Mouse (Mus musculus) embryonic facial prominence, embryonic 13.5 days (tissue): Measurements from ENCODE around the gene Best2. TPM values are rescaled to one million over a fixed set of nuclear protein-coding genes. Genes with fewer than 3 reads are reported as not detected.

ENCODE experiments used
- ATAC-seq: fragments of 200-750 bp; cut with Nextera tagmentation; 2 replicates; pipeline ENCODE4 v1.8.0; 2017; ENCODE audit warnings: low read depth; ENCODE audit not compliant: insufficient number of reproducible peaks, insufficient read depth, low FRiP score, low TSS enrichment
- H3K27ac ChIP-seq: fragments of 300-500 bp; sonication (generic); 2 replicates; pipeline ENCODE4 v1.5.1; 2015; ENCODE audit warnings: moderate library complexity, mild to moderate bottlenecking, inconsistent platforms
- H3K27me3 ChIP-seq: fragments of 300-500 bp; sonication (generic); 2 replicates; pipeline ENCODE4 v1.6.1; 2015; ENCODE audit warnings: mild to moderate bottlenecking, inconsistent platforms
- H3K36me3 ChIP-seq: fragments of 300-500 bp; sonication (generic); 2 replicates; pipeline ENCODE4 v1.6.1; 2015; ENCODE audit warnings: mild to moderate bottlenecking, inconsistent platforms
- H3K4me1 ChIP-seq: fragments of 300-500 bp; sonication (generic); 2 replicates; pipeline ENCODE4 v1.6.1; 2015; ENCODE audit warnings: inconsistent platforms
- H3K4me2 ChIP-seq: fragments of 300-500 bp; sonication (generic); 2 replicates; pipeline ENCODE4 v1.6.1; 2015; ENCODE audit warnings: moderate library complexity, mild to moderate bottlenecking, inconsistent platforms
- H3K4me3 ChIP-seq: fragments of 300-500 bp; sonication (generic); 2 replicates; pipeline ENCODE4 v1.5.1; 2015; ENCODE audit warnings: mild to moderate bottlenecking, inconsistent platforms
- H3K9ac ChIP-seq: fragments of 300-500 bp; sonication (generic); 2 replicates; pipeline ENCODE4 v1.6.1; 2015; ENCODE audit warnings: mild to moderate bottlenecking, inconsistent platforms
- H3K9me3 ChIP-seq: fragments of 300-500 bp; sonication (generic); 2 replicates; pipeline ENCODE4 v1.6.1; 2016; ENCODE audit warnings: inconsistent platforms
- WGBS: fragments of 180-500 bp; shearing (Covaris S2); methylation state at CpG from one replicate; pipeline ENCODE4 v1.1.7; 2015; ENCODE audit warnings: mixed read lengths; 5-methylcytosine and 5-hydroxymethylcytosine counted together
- polyA plus RNA-seq: library from polyadenylated mRNA; unstranded; fragments of >200 nt; fragmentation: Nextera tagmentation; extraction: Ambion mirVana; gene quantifications from 2 replicates; pipeline ENCODE4 v1.2.1, GENCODE M21; 2015

Gene Best2
- polyA plus RNA-seq, 1 experiment from 2014 or later = 0.14 TPM

DNA sequence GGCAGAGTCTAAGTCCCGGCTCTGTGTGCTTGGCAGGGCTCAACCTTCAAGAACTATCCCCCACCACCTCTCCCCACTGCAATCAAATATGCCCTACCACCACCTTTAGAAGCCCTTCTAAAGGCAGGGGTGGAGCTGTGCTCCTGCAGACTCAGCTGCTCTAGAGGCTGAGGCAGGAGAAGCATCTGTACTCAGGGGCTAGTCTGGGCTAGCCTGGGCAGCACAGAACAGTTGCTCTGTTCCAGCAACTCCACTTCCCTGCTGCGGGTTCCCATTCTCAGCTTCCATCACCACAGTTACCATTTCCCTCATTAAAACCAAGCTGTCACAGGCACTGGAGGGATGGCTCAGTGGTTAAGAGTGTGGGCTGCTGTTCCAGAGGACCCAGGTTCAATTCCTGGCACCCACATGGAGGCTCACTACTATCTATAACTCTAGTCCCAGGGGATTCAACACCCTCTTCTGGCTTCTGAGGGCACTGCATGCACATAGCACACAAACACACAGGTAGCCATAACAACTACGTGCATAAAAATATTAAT, 7.3 kb upstream of the Best2 start:
- Histone ChIP-seq H3K9ac (no peak overlapping the region), H3K27me3 (no peaks in the 10 kb centered on the region), H3K4me3 (no peak overlapping the region), H3K36me3 (peaks cover 73% of the 10 kb centered on the region), H3K9me3 (no peaks in the 10 kb centered on the region), H3K27ac (no peak overlapping the region), H3K4me1 (peaks cover 22% of the 10 kb centered on the region), H3K4me2 (no peak overlapping the region)
- 93% methylated on average over 3 of the region's 3 CpGs for WGBS
- no peak for ATAC-seq

- H3K36me3 ChIP-seq = peaks cover 54% of the 10 kb centered on the region
- 37% methylated on average over 5 of the region's 5 CpGs for WGBS
- H3K9me3 ChIP-seq = no peaks in the 10 kb centered on the region
- ATAC-seq = 0 out of 2 replicates have a peak, but pooled peaks have one; percentile 21
- no peak overlapping the region for H3K4me2 ChIP-seq
- no peak overlapping the region for H3K9ac ChIP-seq
- H3K4me3 ChIP-seq = no peak overlapping the region
- H3K4me1 ChIP-seq = peaks cover 5% of the 10 kb centered on the region; the same call in 1 of the 2 replicates
- H3K27ac ChIP-seq = 0 out of 2 replicates have a peak overlapping the region, but pooled peaks have one; percentile 22
- H3K27me3 ChIP-seq = peaks cover 27% of the 10 kb centered on the region
These were observed 2.9 kb upstream of the Best2 start for GRCm38 (mm10) chr8:85017209-85017608.

- Histone ChIP-seq H3K4me3 (no peak overlapping the region), H3K4me1 (peaks cover 5% of the 10 kb centered on the region; the same call in 1 of the 2 replicates), H3K27ac (0 out of 2 replicates have a peak overlapping the region, but pooled peaks have one; percentile 1), H3K27me3 (peaks cover 32% of the 10 kb centered on the region), H3K9me3 (no peaks in the 10 kb centered on the region), H3K4me2 (no peak overlapping the region), H3K36me3 (peaks cover 49% of the 10 kb centered on the region), H3K9ac (no peak overlapping the region)
- ATAC-seq = no peak
- WGBS = 61% methylated on average over 10 of the region's 10 CpGs
These were observed 2.4 kb upstream of the Best2 start for GRCm38 (mm10) chr8:85016724-85017123.

DNA sequence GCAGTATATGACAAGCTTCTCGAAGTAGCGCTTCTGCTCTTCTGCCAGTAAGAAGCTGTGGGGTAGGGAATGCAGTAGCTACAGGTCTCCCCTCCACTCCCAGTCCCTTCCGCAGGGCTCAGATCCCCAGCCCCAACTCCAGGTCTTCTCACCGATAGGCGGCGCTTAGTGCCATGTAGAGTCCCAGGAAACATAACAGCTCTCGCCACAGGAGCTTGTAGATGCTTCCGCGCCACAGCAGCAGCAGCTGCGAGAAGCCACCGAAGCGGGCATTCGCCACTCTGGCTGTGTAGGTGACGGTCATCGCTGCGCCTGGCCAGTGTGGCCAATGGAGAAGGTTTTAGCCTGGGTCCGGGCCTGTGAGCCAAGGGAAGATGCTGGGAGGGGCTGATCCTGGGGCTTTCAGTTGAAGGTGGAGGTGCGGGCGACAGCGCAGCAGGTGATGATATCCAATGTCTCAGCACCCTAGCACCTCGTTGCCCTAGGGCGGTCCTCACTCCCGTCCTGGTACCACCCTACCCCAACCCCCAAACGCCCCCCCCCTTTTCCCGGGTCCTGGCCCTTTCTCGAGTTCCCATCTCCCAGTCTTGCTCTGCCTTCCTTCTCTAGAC, 996 bp downstream of the Best2 start:
- Histone ChIP-seq H3K27ac (no peak overlapping the region), H3K4me3 (peak overlapping the region; percentile 36), H3K9ac (peak overlapping the region; percentile 57; the same call in 1 of the 2 replicates), H3K27me3 (peaks cover 58% of the 10 kb centered on the region), H3K4me1 (peaks cover 5% of the 10 kb centered on the region; the same call in 1 of the 2 replicates), H3K4me2 (peak overlapping the region; percentile 70), H3K36me3 (peaks cover 16% of the 10 kb centered on the region), H3K9me3 (no peaks in the 10 kb centered on the region)
- WGBS = 7% methylated on average over 26 of the region's 26 CpGs
- no peak for ATAC-seq

DNA sequence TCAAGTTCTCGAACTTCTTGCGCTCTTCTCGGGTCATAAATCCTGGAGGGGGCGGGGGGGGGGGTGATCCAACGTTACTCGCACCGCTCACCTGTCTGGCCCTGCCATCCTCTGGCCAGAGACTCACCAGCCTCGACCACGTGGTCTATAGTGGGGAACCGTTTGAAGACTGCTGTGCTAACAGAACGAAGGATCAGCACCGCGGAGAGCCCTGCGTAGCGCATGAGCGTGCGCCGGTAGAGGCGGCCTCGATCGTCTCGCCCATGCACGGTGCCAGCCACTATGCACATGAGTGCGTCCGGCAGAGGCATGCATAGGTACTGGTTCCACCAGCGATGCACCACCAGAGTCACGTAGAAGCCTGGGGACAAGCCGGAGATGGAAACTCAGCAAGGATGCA, 3.1 kb downstream of the Best2 start:
- H3K36me3 ChIP-seq = no peaks in the 10 kb centered on the region
- H3K4me1 ChIP-seq = peaks cover 8% of the 10 kb centered on the region; the same call in 1 of the 2 replicates
- H3K9ac ChIP-seq = no peak overlapping the region
- no peak for ATAC-seq
- H3K27ac ChIP-seq = no peak overlapping the region
- no peaks in the 10 kb centered on the region for H3K9me3 ChIP-seq
- H3K4me3 ChIP-seq = no peak overlapping the region
- H3K4me2 ChIP-seq = no peak overlapping the region
- 16% methylated on average over 28 of the region's 28 CpGs for WGBS
- H3K27me3 ChIP-seq = peaks cover 76% of the 10 kb centered on the region

DNA sequence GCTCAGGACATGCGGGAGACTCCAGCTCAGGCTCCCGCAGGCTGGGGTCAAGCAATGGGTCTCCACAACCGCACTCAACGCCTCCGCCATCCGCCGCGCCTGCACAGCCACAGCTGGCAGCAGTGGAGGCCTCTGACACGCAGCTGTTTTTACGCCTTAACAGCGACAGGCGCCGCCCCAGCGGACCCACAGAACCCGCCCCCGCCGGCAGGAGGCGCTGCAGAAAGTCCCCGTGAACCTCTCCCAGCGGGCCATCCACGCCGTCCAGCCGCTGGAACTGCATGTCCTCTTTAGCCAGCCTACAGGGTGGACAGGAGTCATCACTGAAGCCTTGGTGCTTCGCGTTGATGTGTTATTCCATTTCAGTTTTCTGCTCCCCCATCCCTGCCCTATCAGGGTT, 6.6 kb downstream of the Best2 start:
- no peaks in the 10 kb centered on the region for H3K9me3 ChIP-seq
- no peak overlapping the region for H3K4me3 ChIP-seq
- H3K4me1 ChIP-seq = 0 out of 2 replicates have a peak, but pooled peaks cover 4% of the 10 kb centered on the region
- H3K4me2 ChIP-seq = no peak overlapping the region
- WGBS = 21% methylated on average over 25 of the region's 25 CpGs
- no peak overlapping the region for H3K9ac ChIP-seq
- ATAC-seq = no peak
- peaks cover 3% of the 10 kb centered on the region; the same call in 1 of the 2 replicates for H3K36me3 ChIP-seq
- H3K27ac ChIP-seq = no peak overlapping the region
- peaks cover 54% of the 10 kb centered on the region for H3K27me3 ChIP-seq

GRCm38 (mm10) chr8:84997649-84998295, 16.6 kb downstream of the Best2 start:
- Histone ChIP-seq H3K4me1 (peaks cover 4% of the 10 kb centered on the region; the same call in 1 of the 2 replicates), H3K9ac (peak overlapping the region; percentile 38), H3K4me2 (peak overlapping the region; percentile 45), H3K9me3 (no peaks in the 10 kb centered on the region), H3K4me3 (peak overlapping the region; percentile 4; the same call in 1 of the 2 replicates), H3K36me3 (peaks cover 22% of the 10 kb centered on the region), H3K27ac (no peak overlapping the region), H3K27me3 (peaks cover 23% of the 10 kb centered on the region)
- no peak; the same call in 1 of the 2 replicates for ATAC-seq
- WGBS = 4% methylated on average over 19 of the region's 19 CpGs

DNA sequence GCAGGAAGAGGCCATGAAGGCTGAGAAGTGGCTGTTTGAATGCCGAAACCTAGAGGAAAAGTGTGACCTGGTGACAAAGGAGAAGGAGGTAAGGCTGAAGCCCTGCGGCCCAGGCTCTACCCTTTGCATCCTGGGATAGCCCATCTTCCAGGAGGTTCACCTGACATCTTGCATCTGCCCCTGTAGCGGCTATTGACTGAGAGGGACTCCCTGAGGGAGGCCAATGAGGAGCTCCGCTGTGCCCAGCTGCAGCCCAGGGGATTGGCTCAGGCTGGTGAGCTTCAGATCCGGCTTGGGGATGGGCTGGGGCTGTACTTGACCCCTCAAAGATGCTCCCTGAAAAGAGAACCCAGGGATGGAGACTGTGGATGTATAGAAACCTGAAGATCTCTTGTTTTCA, 17.4 kb downstream of the Best2 start:
- H3K36me3 ChIP-seq = peaks cover 19% of the 10 kb centered on the region; the same call in 1 of the 2 replicates
- peaks cover 4% of the 10 kb centered on the region; the same call in 1 of the 2 replicates for H3K4me1 ChIP-seq
- peaks cover 23% of the 10 kb centered on the region for H3K27me3 ChIP-seq
- no peaks in the 10 kb centered on the region for H3K9me3 ChIP-seq
- no peak overlapping the region for H3K4me3 ChIP-seq
- no peak for ATAC-seq
- H3K9ac ChIP-seq = no peak overlapping the region
- 76% methylated on average over 5 of the region's 5 CpGs for WGBS
- no peak overlapping the region for H3K27ac ChIP-seq
- no peak overlapping the region for H3K4me2 ChIP-seq

DNA sequence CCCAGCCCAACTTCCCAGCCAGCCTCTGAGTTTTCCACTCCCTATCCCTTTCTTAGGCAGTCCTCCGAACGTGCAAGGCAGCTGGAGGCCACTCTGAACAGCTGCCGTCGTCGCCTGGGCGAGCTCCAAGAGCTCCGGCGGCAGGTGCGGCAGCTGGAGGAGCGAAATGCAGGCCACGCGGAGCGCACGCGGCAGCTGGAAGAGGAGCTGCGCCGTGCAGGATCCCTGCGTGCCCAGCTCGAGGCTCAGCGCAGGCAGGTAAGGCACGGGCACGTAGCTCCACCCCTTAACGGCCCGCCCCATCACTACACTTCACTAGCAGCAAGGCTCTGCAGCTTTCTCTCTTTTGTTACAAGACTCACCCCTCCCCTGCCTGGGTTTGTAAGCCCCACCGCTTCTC, 18.7 kb downstream of the Best2 start:
- ATAC-seq = no peak
- Histone ChIP-seq H3K27ac (no peak overlapping the region), H3K4me3 (0 out of 2 replicates have a peak overlapping the region, but pooled peaks have one; percentile 2), H3K36me3 (peaks cover 14% of the 10 kb centered on the region; the same call in 1 of the 2 replicates), H3K4me1 (peaks cover 12% of the 10 kb centered on the region), H3K27me3 (peaks cover 23% of the 10 kb centered on the region), H3K9me3 (no peaks in the 10 kb centered on the region), H3K9ac (peak overlapping the region; percentile 40; the same call in 1 of the 2 replicates), H3K4me2 (peak overlapping the region; percentile 22; the same call in 1 of the 2 replicates)
- WGBS = 25% methylated on average over 25 of the region's 25 CpGs

DNA sequence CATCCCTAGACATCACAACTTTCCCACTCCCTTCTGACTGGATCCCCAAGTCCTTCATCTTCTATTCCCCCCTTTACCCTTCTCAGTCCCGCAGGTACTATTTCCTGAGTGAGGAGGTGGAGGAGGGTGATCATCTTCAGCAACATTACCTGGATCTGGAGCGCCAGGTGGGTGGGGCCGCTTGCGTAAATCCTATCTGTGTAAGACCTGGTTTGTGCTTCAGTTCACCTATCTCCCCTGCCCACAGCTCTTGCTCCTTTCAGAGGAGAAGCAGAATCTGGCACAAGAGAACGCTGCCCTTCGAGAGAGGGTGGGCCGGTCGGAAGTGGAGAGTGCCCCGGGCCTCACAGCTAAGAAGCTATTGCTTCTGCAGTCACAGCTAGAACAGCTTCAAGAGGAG, 20.0 kb downstream of the Best2 start:
- no peak overlapping the region for H3K4me3 ChIP-seq
- 95% methylated on average over 9 of the region's 9 CpGs for WGBS
- no peak overlapping the region for H3K27ac ChIP-seq
- no peak overlapping the region for H3K9ac ChIP-seq
- H3K36me3 ChIP-seq = peaks cover 14% of the 10 kb centered on the region; the same call in 1 of the 2 replicates
- peaks cover 14% of the 10 kb centered on the region for H3K4me1 ChIP-seq
- no peak for ATAC-seq
- peaks cover 23% of the 10 kb centered on the region for H3K27me3 ChIP-seq
- H3K4me2 ChIP-seq = no peak overlapping the region
- no peaks in the 10 kb centered on the region for H3K9me3 ChIP-seq

DNA sequence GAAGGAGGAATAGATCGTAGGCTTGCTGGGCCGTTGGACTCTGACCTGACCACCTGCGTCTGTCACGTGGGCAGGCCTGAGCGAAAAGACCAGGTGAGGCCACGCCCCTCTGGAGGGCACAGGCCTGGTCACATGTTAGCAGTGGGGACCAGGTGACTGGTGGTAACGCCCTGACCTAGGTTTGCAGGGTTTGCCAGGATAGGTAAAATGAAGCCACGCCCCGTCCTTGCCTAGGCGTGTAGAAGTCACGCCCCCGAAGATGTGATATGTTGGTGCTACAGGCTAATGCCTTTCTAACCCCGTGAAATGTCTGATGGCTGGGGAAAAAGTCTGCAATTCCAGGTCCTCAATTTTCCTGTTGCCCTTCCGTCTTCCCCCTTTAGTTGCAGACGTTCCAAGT, 23.5 kb downstream of the Best2 start:
- Histone ChIP-seq H3K4me2 (peak overlapping the region; percentile 90), H3K4me1 (peaks cover 25% of the 10 kb centered on the region), H3K9me3 (no peaks in the 10 kb centered on the region), H3K27ac (peak overlapping the region; percentile 77), H3K4me3 (peak overlapping the region; percentile 62), H3K9ac (peak overlapping the region; percentile 78), H3K36me3 (0 out of 2 replicates have a peak, but pooled peaks cover 7% of the 10 kb centered on the region), H3K27me3 (peaks cover 20% of the 10 kb centered on the region)
- peak; percentile 74 for ATAC-seq
- under 1% methylated on average over 15 of the region's 15 CpGs for WGBS
